Mouse (Mus musculus) brain, embryonic 14.5 days (tissue): ENCODE results near the gene Osbpl3. TPM values are rescaled to one million over a fixed set of nuclear protein-coding genes. Genes with fewer than 3 reads are reported as not detected.
A peak's percentile ranks its signal among the peaks of the same experiment; 100 is the strongest.

Experiments used
- DNase-seq: peaks from one replicate; pipeline ENCODE4 v3.0.0-alpha.2; 2011; ENCODE audit warnings: low read depth
- CTCF ChIP-seq: fragments of 200-500 bp; IDR thresholded peaks from 2 replicates; pipeline ENCODE4 v1.5.1; 2012; ENCODE audit warnings: inconsistent platforms, mild to moderate bottlenecking, moderate library complexity, borderline replicate concordance; ENCODE audit not compliant: insufficient read depth, insufficient read length; ENCODE audit errors: extremely low read depth
- POLR2A ChIP-seq: fragments of 200-500 bp; IDR thresholded peaks from 2 replicates; pipeline ENCODE4 v1.6.1; 2012; ENCODE audit warnings: mild to moderate bottlenecking, inconsistent platforms, borderline replicate concordance; ENCODE audit not compliant: poor library complexity, insufficient read depth, insufficient read length, severe bottlenecking; ENCODE audit errors: extremely low read depth
- polyA plus RNA-seq: library from polyadenylated mRNA; depleted of rRNA; stranded (reverse); fragments of >200 nt; gene quantifications from 2 replicates; pipeline ENCODE4 v1.2.3, GENCODE M21; 2012

Osbpl3 gene
- polyA plus RNA-seq, 1 experiment: 8.5 TPM

DNA sequence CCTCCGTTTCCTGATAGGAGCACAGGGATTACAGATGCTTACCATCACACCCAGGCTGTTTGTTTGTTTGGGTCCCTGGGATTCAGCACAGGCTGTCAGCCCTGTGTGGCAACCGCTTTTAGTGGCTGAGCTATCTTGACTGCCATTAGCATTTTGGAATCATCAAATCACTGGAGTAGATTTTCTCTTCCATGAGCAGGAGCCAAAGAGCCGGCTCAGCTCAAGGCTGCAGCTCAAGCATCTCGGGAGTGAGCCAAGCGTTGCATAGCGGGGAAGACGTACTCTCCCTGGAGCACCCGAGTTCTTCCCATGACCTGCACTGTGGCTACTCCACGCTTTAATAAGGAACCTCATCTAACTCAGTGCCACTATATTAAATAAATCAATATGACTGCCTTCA, 93.8 kb downstream of the Osbpl3 start:
- DNase-seq: peak; percentile 52
- no peak for TF ChIP-seq CTCF
- TF ChIP-seq POLR2A: no peak

DNA sequence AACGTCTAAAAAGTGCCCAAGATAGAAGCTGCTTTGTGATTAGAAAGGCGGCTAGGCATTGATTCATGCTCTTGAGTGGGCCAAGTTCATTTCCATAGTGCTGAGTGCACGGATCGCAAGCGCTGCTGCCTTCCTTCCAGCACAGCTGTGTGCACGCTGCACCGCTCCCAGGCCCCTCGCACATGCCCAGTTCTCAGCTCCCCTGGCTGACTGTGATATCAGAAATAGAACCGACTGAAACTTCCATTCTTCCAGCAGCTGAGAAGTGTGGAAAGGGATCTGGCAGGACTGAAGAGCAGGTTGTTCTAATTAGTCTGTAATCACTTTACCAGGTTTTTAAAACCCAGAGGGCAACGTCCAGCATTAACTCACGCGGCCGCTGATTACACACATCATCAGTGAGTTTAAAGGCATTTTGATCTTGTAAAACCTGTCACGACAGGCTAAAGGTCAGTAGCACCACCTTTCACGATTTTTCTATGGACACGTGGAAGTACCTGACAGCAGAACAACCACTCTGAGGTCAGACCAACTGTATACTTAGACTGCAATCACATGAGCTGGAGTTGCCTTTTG, 97.8 kb downstream of the Osbpl3 start:
- DNase-seq: peak; percentile 88
- TF ChIP-seq POLR2A (no peak), CTCF (no peak)

DNA sequence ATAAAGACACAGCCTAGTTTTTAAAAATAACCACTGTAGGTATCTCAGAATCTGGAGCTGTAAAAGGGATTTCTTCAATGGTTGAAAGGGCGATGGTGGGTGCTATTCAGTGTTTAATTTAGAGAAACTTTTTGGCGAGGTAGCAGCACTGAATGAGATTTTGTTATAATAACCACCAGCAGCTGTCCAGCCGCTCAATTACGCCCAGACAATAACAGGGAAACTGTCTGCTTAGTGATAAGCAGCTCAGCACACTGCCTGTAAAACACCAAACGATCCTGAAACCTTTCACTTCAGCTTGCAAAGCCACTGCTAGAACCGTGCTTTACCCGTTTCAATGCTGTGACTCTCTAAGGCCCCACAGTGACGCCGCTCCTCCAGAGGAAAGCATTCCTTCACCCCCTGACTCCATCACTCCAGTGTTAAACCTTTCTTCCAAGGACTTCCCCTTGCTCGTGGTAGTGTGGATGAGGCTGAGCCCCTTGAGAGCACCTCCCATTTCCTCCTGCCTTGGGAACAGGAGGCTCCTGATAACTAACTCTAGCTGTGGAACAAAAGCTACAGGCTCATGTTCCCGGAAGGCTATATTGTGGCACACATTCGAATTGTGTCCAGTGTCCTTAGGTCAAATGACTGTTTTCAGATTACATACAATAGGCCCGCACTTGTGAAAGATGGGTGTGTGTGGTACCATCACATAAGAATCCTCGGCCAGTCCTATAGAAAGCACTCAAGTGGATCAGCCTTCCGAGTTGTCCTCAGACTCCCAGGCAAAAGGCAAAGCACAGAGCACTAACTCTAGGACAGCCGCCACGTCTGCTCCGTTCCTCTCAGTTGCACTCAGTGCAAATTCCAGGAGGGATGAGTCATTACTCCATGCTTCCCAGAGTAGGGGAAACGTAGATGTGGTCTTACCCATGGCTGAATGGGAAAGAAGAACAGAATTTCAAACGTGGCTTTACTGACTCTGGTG, 101.0 kb downstream of the Osbpl3 start:
- DNase-seq: peak; percentile 59
- TF ChIP-seq CTCF (no peak), POLR2A (no peak)

DNA sequence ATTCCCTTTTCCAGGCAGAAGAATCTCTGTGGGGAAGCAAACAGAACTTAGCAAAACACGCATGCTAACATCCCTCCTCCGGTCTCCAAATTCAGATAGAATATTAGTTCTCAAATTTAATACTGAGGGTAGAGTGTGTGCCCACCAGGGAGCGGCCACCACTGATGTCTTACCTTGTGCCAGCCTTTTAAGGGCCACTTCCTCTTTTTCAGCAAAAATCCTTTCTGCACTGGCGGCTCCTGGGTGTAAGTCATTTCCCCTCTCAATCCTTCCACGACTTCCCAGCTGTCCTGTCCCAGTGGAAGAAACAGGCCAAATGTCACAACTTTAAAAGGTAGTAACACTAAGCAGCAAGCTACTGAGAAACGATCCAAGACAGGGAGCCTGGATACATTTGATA, 103.2 kb downstream of the Osbpl3 start:
- DNase-seq: no peak
- TF ChIP-seq POLR2A (no peak), CTCF (no peak)

DNA sequence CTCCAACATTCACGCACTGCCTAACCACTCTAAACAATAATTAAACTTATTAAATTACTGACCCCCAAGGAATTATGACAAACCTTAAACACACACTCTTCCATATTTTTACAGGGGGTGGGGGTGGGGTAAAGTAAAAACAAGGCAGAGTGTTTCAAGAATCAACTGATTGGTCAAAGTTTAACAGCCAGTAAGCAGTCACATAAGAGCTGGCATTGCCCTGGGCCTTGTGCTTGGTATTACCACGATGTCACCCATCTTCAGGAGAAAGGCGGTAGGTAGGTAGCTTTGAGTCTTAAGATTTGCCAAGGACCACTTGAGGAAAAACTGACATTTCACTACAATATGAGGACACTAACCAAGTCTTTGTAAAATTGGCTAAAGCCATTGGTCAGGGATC, 105.1 kb downstream of the Osbpl3 start:
- DNase-seq: no peak
- TF ChIP-seq POLR2A (no peak), CTCF (no peak)

DNA sequence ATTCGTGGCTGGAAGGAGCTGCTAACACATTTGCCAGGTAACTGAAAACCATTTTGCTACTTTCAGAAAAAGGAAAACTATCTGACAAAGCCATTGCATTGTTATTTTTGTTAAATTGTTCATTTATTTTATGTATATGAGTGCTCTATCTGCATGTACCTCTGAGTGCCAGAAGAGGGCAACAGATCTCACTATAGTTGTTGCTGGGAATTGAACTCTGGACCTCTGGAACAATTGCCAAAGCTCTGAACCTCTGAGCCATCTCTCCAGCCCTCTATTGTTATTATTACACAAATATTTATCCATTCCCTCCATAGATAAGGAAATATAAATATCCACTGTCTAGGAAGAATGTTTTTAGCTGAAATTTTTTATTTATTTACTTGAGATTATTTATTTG, 107.4 kb downstream of the Osbpl3 start:
- DNase-seq: no peak
- no peak for TF ChIP-seq POLR2A
- no peak for TF ChIP-seq CTCF

DNA sequence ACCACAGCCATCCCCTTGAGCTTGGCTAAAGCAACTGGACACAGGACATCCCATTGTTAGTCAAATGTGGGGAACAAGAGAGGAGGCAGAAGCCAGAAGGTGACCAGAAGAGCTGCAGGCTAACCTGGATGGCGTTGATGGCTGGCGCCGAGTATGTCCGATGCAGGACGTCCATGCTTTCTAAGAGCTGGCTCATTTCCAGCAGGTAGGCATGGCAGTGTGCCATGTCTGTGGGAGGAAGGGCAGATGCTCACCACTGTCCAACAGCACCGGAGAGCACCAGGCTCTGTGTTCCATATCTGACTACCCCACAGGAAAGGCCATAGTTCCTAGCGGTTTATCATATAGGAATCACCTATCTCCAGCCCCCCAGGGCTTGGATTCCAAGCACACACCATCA, 109.8 kb downstream of the Osbpl3 start:
- DNase-seq: no peak
- TF ChIP-seq CTCF: no peak
- TF ChIP-seq POLR2A: no peak

DNA sequence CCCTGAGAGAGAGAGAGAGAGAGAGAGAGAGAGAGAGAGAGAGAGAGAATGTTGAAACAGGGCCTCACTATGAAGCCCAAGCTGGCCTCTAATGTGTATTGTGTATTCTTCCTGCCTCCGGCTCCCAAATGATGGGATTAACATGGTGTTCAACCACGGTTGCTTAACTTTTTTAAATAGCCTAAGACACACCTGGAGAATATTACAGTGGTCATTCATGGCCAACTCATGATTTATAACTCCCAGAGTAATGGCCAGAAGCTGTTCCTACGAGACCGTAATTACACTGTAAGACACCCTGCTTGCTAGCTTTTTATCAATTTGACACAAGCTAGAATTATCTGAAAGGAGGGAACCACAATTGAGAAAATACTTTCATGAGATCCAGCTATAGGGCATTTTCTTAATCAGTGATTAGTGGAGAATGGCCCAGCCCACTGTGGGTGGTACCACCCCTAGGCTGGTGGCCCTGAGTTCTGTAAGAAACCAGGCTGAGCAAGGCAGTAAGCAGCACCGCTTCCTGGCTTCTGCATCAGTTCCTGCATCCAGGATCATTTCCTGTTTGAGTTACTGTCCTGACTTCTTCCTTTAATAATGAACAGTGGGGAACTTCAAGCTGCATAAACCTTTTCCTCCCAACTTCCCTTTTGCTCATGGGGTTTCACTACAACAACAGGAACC, 115.6 kb downstream of the Osbpl3 start:
- TF ChIP-seq CTCF (no peak), POLR2A (no peak)

DNA sequence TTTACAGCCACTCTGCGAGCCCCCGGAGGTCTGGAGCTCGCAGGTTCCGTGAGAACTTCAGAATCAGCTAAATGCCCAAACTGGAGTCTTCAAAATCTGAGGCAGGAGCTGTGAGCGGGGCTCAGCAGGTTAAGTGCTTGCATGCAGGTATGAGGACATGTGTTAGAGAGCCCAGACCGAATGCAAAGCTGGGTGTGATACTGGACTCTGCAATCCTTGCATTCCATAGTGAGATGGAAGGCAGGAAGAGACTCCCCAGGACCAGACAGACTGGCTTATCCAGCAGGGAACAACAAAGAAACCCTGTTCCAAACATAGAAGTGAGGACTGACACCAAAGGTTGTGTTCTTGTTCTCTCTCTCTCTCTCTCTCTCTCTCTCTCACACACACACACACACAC, 118.6 kb downstream of the Osbpl3 start:
- TF ChIP-seq POLR2A: no peak
- TF ChIP-seq CTCF: no peak
- no peak for DNase-seq

More for the DNA sequence above, 115.6 kb downstream of the Osbpl3 start:
- DNase-seq: no peak

DNA sequence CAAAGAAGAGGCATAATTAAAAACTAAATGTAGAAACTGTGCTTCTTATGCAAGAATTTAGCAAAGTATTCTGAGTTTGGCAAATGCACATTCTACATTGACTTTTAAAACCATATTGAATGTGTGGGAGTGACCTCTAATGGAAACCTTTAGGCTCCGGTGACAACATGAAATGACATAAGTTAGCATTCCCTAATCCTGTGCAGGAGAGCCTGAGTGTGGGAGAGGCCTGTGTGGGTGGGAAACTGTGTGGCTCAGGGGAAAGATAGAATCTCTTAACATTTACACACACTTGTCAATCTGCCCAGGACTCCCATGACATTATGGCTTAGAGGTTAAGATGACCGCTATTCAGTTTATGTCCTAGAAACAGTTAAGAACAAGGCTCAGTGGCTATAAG, 119.6 kb downstream of the Osbpl3 start:
- no peak for TF ChIP-seq CTCF
- no peak for TF ChIP-seq POLR2A
- DNase-seq: no peak
